Mouse (Mus musculus): ENCODE measurements around the gene Grik3.

The Grik3 gene

DNA sequence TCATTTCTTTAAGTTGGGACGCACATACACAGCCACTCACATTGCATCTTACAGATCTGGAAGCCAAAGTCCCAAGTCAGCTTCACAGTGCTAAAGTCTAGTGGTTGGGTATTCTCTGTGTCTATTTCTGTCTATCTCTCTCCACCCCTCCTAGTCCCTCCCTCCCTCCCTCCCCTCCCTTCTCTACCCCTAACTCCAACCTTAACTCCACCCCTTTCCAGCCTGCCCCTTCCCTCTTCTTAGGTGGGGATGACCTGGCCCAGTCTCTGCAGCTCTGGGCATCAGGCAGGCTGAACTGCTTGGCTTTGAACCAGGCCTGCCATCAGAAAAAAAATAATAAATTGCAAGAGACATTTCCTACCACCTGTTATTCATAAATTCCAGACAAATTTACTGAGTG lies 235.7 kb downstream of the Grik3 start:
- DNase-seq (ENCODE audit: low spot score): no peak

DNA sequence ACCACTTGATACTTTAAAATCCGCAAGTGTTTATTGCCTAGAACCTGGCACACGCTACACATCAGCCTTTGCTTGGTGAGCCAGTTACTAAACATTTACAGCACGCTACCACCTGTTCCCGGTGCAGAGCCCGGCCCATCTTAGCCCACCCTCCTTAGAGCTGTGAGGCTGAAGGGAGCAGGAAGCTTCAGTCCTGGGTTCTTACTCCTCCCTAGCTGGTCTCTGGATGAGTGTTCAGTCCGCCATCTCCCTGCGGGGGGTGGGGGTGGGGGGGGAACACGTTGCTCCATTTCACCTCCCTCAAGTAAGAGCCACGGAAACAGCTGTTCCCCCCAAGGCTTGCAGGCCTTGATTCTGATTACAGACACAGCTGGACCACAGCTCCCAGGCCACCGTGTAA lies 236.5 kb downstream of the Grik3 start:
- no peak for DNase-seq (ENCODE audit: low spot score)

DNA sequence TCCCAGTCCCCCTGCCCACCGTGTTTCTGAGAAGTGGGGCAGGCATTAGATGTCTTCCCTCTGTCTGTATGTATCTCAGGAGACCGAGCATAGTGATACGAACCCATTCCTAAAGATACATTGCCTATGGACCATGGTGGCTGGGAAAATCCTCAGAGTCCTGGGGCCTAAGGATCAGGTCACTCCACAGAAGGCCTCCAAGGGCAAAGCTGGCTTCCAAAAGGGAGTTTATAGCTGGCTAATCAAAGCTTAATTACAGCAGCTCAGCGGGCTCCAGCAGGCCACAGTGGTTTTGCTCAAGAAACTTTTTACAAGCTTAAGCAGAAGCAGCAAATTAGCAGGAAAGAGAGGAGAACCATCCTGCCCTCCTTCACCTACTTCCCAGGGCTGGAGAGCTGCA lies 237.1 kb downstream of the Grik3 start:
- DNase-seq (ENCODE audit: low spot score): no peak

DNA sequence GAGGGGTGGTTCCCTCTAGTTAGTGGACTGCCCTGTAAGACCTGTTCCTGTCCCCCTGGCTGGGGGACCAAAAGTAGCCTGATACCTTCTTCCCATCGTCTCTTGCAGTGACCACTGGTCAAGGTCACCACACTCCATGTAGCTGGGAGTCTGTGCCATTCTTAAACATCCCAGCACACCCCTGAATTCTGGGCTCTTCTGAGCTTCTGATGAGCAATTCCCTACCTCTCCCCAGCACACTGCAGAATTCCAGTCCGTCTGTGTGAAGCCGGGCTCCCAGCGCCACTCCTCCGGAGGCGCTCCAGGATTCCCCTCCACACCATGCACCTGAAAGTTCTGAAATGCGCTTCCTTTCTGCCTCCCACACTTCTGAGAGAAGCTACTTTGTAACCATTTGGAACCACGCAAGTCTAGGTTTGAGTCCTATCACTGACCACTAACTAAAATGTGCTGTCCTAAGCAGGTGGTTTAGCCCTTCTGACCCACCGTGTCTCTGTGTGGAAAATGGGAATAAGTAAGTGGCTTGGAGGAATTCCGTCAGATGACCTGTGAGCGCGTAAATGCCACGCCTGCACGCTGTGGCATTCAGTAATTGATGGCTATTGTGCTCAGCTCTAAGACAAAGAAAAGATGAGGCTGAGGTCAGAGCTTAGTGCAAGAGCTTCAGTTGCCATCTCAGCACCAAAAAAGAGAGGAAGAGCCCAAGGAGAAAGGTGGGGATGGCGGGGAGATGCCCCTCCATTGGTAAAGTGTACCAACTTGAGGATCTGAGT lies 237.8 kb downstream of the Grik3 start:
- DNase-seq (ENCODE audit: low spot score): no peak

DNA sequence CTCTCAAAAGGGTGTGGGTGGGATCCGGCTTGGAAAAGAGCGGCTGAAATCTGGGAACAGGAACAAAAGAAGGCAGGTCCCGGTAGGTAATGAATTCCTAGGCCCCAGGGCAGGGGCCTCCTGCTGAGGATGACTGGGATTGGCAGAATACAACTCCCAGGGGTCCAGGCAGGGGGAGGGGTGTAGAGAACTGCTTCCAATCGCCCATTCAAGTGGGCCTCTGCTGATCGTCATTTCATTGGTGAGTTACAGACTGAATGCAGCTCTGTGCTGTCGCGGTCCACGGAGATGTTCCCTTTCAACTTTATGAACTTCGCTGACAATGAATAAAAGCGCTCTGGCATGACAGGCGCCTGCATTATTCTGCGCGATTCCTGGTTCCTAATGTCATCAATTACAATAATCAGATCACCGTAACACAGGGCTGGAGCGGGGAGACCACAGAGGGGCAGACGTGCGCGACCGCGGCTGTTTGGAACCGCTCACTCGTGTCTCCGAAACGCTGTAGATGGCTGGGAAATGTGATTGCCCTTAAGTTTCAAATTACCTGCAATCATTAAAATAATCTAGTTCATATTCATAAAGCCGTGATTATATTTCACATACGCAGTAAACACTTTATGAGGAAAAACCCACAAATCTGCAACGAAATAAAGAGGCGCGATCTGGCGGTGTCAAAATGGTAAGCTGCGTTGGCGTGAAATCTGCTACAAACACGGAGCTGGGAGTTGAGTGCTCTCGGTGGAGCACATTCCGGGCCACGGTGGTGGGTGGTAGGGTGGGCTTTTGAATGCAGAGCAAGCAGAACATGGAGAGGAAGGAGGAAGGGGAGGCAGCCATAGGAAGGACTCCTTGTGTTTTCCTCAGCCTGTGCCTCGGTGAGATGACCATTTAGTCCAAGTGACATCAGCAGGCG lies 239.1 kb downstream of the Grik3 start:
- DNase-seq (ENCODE audit: low spot score): no peak

DNA sequence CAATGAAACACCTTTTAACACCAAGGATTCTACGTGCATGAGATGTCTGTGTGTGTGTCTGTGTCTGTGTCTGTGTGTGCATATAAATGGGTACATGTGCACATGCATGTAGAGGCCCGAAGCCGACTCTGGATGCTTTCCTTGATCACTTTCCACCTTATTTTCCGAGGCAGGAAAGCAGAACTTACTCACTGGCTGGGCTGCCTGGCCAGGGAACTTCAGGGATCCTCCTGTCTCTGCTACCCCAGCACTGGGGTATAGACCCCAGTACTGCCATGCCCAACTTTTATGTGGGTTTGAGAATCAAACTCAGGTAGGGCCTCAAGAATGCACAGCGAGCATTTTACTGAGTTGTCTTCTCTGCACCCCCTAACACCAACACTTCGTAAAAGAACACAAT lies 240.3 kb downstream of the Grik3 start:
- no peak for DNase-seq (ENCODE audit: low spot score)

DNA sequence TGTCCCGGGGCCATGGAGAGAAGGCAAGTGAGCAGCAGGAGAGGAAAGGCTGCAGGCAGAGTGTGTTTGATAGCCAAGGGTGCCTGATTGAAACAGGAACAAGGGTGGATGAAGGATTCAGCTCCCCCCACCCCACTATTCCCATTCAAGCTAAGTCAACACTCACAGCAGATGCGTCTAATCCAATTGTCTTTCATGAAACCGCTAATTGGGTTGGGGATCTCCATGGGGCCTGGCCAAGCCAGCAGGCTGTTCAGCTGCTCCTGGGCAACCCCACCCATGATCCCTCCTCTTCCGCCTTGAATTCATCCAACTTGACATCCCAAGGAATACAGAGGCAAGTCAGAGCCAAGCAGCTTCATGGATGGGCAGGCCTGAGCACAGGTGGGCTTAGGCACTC lies 246.3 kb downstream of the Grik3 start:
- peak; percentile 66 for DNase-seq (ENCODE audit: low spot score)

DNA sequence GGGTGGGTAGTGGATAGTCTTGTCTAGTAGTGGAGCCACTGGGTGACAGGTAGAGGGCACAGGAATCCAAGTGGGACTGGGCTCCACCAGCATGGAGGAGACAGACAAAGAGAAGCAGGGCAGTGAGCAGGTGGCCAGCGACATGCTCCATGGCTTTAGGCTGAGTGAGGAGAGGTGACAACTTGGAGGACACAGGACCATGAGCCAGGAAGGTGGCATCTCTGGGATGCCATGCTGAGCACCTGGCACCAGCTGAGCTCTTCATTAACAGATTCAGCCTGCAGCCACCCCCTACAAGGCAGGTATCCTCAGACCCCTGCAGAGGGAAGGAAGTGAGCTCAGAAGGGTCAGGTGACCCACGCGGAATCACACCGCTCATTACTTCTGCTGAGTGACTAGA lies 248.3 kb downstream of the Grik3 start:
- DNase-seq (ENCODE audit: low spot score): no peak

DNA sequence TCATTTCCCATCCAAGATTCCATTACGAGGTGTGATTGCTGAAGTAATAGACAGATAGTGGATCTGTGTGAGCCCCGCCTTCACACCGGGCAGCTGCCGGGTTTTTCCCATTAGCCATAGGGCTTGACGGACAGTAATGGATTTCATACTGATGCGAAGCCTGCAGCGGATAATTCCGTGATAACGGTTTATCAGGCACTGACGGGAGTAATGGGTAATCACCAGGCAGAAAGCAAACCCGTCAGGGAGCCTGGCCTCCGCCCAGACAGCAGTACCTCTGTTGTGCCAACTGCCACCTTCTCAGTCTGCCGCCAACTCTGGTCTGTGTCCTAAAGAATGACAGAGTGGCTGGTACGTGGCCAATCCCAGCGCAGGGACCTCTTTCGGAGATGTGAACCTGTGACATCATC lies 251.7 kb downstream of the Grik3 start:
- DNase-seq (ENCODE audit: low spot score): peak; percentile 25

DNA sequence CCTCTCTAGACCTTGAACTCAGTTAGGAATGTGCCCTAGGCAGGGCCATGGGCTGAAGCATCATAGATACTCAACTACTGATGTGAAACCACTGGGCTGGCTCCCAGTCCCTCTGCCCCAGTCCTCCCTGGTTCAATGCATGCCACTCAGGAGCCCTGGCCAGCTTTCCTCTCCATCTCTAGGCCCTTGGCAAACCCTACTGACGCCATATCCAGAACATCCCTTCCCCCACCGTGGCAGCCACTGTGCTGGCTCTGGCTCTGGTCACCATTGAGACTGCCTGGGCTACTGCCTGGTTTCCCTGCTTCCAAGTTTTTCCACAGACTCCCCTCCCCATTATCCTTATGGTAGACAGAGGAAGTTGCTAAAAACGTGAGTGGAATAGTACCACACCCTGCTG lies 255.4 kb downstream of the Grik3 start:
- no peak for DNase-seq (ENCODE audit: low spot score)

DNA sequence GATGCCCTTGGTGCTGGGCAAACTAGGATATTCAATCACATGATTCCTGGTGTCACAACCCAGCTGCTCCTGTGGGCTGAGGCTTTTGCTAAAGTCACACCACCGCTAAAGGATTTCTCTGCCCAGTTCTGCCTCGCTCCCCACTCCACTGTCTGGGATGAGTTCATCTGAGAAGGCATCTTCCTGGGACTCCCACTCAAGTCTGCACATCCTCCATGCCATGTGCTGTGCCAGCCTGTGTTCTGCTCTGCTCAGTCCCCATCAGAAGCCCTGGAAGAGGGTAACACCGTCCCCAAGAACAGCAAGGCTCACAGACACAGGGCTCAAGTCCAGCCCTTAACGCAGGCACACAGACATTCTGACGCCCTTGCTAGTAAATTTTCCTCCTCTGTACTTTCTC lies 265.9 kb downstream of the Grik3 start:
- no peak for DNase-seq (ENCODE audit: low spot score)

DNA sequence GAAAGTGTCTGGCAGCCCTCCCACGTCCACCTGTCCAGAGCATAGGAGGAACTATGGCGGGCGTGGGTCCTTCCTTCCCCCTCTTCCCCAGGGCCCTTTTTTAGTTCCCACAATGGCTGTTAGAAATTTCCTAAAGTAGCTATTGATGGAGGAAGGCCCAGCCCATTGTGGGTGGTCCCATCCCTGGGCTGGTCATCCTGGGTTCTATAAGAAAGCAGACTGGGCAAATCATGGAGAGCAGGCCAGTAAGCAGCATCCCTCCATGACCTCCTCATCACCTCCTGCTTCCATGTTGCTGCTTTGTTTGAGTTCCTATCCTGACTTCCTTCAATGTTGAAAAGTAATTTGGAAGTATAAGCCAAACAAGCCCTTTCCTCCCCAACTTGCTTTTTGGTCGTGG lies 269.8 kb downstream of the Grik3 start:
- DNase-seq (ENCODE audit: low spot score): no peak

DNA sequence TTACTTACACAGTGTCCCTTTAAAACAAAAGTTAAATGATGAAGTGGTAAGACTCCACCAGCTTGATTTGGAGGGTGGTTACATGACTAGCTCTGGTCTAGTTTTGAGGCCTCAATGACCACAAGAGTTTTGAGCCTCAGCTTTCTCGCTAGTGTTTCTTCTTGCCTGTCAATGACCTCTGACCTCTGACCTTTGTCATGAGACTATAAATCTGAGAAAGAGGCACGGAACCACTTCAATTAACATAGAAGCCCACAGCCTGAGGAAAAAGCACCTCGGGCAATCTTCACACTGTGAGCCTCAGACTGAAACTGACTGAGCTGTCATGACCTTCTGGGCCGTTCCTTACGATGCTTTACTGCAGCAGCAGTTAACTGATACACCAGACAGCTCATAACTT lies 272.6 kb downstream of the Grik3 start:
- DNase-seq (ENCODE audit: low spot score): no peak

Data from MN1 (cell line).